Mouse (Mus musculus): ENCODE measurements around the gene Cps1. TPM values are rescaled to one million over a fixed set of nuclear protein-coding genes. Genes with fewer than 3 reads are reported as not detected.

Gene Cps1
- polyA plus RNA-seq, 1 experiment = 0.04 TPM

DNA sequence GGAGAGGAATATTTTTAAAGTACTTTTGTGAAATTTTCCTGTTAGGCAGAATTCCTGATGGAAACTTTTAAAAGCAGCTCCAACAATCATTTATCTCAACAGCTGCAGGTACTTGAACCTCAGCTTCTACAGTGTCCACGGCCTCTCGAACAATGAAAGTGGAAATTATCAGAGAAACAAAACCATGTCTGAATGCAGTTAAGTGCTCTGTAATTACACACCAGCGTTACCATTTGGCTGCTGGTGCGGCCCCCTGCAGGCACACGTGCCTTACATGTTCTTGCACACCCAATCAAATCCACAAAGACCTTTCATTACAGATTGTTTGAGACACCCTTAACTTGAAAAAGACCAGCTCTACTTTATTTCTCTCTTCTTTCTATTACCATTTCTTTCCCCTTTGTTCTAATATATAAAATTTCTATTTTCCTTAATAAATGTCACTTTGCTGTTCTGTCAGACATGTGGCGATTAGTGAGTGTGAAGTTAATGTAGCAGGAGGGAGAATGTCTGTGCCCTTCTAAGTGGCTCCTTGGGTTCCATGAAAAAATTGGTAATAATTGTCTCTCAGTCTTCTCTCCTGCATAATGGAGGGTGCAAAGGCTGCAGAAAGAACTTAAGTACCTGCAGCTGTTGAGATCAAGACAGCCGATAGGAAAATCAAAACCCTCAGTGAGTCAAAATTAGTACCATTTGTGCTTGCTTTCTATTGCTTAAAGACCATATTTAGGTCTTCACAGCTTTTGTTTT, 112.8 kb downstream of the Cps1 start:
- no peak for DNase-seq (ENCODE audit: low read depth)

DNA sequence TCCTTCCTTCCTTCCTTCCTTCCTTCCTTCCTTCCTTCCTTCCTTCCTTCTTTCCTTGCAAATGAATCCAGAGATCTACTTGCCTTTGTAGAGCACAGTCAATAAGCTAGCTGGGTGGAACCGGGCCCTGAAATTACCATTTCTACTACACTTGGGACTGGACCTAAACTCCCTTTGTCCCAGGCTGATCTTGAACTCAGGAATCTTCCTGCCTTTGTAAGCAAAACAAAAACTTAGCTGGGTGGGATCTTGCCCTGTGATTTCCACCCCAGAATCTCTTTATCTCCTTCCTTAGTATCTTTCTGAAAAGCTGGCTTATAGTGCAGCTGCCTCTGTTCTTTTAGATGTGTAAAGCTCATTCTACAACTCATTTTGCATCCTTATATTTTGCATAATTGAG, 115.6 kb downstream of the Cps1 start:
- no peak for DNase-seq (ENCODE audit: low read depth)

- DNase-seq (ENCODE audit: low read depth) = no peak
Measured at GRCm38 (mm10) chr1:67238941-67239340, 116.1 kb downstream of the Cps1 start.

GRCm38 (mm10) chr1:67265222-67265621, 142.4 kb downstream of the Cps1 start:
- DNase-seq (ENCODE audit: low read depth) = no peak

GRCm38 (mm10) chr1:67267972-67268371, 145.1 kb downstream of the Cps1 start:
- DNase-seq (ENCODE audit: low read depth) = no peak

GRCm38 (mm10) chr1:67268450-67268849, 145.6 kb downstream of the Cps1 start:
- DNase-seq (ENCODE audit: low read depth) = no peak

GRCm38 (mm10) chr1:67276270-67276669, 153.4 kb downstream of the Cps1 start:
- DNase-seq (ENCODE audit: low read depth) = no peak

Other genes with a start within 250 kb of the Cps1 start
- 12.5 and 15.6 TPM in 2 replicates for gene Myl1, start 177.6 kb upstream of the Cps1 start, polyA plus RNA-seq (2012; rRNA removed)
- gene Lancl1, start 84.2 kb upstream of the Cps1 start, polyA plus RNA-seq (2012; rRNA removed) = 69.9 and 70.1 TPM in 2 replicates

All from gonadal fat pad, adult 2 months (tissue).